Mouse (Mus musculus): ENCODE measurements at regions not wholly inside any gene's neighbourhood (a gene's known extent, or its start where the extent isn't known, plus 50 kb on each side); places are given as distances from the start of the nearest gene placed in this dataset.

DNA sequence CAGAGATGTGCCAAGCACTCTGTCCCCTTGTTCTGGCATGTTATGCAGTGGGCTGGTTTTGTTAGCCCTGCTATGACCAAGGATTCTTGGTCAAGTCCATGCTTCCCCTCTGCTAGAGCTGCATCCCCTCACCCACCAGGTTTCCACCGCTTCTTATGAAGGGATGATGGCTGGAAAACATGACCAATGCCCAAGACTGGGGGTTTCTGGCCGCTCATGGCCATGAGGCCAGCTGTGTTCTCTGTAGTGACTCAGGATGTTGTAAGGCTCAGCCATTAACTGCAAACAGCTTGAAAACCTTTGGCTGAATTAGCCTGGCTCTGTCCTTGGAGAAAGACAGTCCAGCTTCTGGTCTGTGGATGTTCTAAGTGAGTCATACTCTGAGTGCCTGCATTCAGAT lies 236.5 kb downstream of the Gm7361 start:
- TF ChIP-seq CTCF (IDR thresholded peaks at IDR 0.05): no peak
- H3K9ac ChIP-seq (replicated peaks; ENCODE audit: low read length, poor library complexity, severe bottlenecking): no peak overlapping the region
- H3K4me3 ChIP-seq (ENCODE audit: low read depth, low read length): no peak overlapping the region
- ATAC-seq (ENCODE audit: low FRiP score) (no peak), DNase-seq (ENCODE audit: low spot score) (no peak)
- WGBS: 85% methylated on average over 2 of the region's 2 CpGs
- H3K27me3 ChIP-seq (ENCODE audit: insufficient read depth, low read length): no peaks in the 10 kb centered on the region
- no peak overlapping the region for H3K27ac ChIP-seq (ENCODE audit: low read depth, low read length)
- H3K4me1 ChIP-seq (ENCODE audit: insufficient read depth, low read length): no peaks in the 10 kb centered on the region
- H3K4me2 ChIP-seq (ENCODE audit: low read depth, low read length, poor library complexity, severe bottlenecking): no peak overlapping the region
- no peaks in the 10 kb centered on the region for H3K36me3 ChIP-seq (ENCODE audit: insufficient read depth, low read length)
- no peaks in the 10 kb centered on the region for H3K9me3 ChIP-seq (ENCODE audit: low read length)

DNA sequence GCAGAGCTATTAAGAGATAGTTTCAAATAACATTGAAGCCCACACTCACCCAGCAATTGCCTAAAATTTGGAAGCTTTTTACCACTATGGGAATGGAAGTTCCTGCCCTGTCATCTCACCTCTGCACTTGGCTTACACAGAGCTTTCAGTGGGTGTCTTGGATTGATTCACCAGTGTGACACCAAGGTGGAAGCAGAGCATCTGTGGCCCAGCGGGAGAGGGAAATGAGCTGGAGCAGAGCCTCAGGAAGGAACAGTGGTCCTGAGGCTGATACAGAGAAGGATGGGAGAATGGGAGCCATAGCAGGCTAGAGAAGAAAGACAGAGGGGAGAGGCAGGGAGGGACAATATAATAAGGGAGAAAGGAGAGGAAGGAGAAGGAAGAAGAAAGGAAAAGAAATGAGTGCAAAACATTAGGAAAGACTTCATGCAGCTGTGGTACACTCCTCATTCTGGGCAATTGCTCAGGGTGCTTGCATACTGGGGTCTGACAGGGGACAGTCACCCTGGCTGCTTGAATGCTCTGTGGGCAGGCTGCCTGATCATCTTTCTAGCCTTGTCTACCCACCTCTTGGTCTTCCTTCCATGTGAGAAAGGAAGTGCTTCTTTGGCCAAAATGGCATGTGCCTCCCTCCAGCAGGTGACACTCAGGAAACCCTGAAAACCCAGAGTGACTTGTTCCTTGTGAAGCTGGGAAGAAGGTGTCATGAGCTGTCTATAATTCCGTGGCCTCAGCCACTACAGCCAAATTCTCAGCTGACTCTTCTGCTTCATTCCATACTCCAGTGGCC lies 240.3 kb downstream of the Gm7361 start:
- 79% methylated on average over 2 of the region's 2 CpGs for WGBS
- no peaks in the 10 kb centered on the region for H3K9me3 ChIP-seq (ENCODE audit: low read length)
- H3K9ac ChIP-seq (replicated peaks; ENCODE audit: low read length, poor library complexity, severe bottlenecking): no peak overlapping the region
- no peak for TF ChIP-seq CTCF (IDR thresholded peaks at IDR 0.05)
- H3K27me3 ChIP-seq (ENCODE audit: insufficient read depth, low read length): no peaks in the 10 kb centered on the region
- no peaks in the 10 kb centered on the region for H3K36me3 ChIP-seq (ENCODE audit: insufficient read depth, low read length)
- no peak overlapping the region for H3K4me3 ChIP-seq (ENCODE audit: low read depth, low read length)
- DNase-seq (ENCODE audit: low spot score) (no peak), ATAC-seq (ENCODE audit: low FRiP score) (no peak)
- no peak overlapping the region for H3K4me2 ChIP-seq (ENCODE audit: low read depth, low read length, poor library complexity, severe bottlenecking)
- no peaks in the 10 kb centered on the region for H3K4me1 ChIP-seq (ENCODE audit: insufficient read depth, low read length)
- no peak overlapping the region for H3K27ac ChIP-seq (ENCODE audit: low read depth, low read length)

DNA sequence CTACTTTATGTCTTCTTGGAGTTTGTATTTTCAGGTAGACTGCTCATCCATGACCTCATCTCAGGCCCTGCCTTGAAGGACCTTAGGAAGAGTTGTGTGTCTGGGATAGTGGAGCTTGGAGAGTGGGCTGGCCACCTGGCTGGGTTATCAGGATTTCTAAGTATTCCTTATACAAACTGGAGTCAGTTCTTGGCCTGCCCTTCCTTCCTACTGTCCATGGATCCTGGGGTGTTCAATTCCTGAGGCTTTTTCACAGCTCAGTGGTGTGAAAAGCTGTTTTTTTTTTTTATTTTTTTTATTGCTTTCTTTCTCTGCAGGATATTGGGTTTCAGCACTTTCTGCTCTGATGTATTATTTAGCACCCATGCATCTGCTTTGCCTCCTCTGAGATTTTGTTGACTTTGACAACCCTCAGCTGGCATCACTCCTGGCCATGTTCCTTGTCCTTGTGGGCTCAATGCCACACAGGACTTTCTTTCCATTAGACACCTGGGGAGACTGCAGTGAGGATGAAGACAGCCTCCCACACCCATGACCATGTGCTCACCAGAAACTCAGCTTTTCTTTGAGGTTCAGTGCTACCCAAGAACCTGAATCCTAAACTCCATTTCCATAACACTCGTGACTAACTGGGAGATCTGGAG lies 252.2 kb downstream of the Gm7361 start:
- Histone ChIP-seq H3K36me3 (ENCODE audit: insufficient read depth, low read length) (no peaks in the 10 kb centered on the region), H3K27me3 (ENCODE audit: insufficient read depth, low read length) (no peaks in the 10 kb centered on the region), H3K4me2 (ENCODE audit: low read depth, low read length, poor library complexity, severe bottlenecking) (no peak overlapping the region), H3K4me1 (ENCODE audit: insufficient read depth, low read length) (no peaks in the 10 kb centered on the region), H3K9ac (replicated peaks; ENCODE audit: low read length, poor library complexity, severe bottlenecking) (no peak overlapping the region), H3K9me3 (ENCODE audit: low read length) (no peaks in the 10 kb centered on the region), H3K4me3 (ENCODE audit: low read depth, low read length) (no peak overlapping the region), H3K27ac (ENCODE audit: low read depth, low read length) (no peak overlapping the region)
- 84% methylated on average over 1 of the region's 1 CpGs for WGBS
- no peak for TF ChIP-seq CTCF (IDR thresholded peaks at IDR 0.05)
- DNase-seq (ENCODE audit: low spot score) (no peak), ATAC-seq (ENCODE audit: low FRiP score) (no peak)

DNA sequence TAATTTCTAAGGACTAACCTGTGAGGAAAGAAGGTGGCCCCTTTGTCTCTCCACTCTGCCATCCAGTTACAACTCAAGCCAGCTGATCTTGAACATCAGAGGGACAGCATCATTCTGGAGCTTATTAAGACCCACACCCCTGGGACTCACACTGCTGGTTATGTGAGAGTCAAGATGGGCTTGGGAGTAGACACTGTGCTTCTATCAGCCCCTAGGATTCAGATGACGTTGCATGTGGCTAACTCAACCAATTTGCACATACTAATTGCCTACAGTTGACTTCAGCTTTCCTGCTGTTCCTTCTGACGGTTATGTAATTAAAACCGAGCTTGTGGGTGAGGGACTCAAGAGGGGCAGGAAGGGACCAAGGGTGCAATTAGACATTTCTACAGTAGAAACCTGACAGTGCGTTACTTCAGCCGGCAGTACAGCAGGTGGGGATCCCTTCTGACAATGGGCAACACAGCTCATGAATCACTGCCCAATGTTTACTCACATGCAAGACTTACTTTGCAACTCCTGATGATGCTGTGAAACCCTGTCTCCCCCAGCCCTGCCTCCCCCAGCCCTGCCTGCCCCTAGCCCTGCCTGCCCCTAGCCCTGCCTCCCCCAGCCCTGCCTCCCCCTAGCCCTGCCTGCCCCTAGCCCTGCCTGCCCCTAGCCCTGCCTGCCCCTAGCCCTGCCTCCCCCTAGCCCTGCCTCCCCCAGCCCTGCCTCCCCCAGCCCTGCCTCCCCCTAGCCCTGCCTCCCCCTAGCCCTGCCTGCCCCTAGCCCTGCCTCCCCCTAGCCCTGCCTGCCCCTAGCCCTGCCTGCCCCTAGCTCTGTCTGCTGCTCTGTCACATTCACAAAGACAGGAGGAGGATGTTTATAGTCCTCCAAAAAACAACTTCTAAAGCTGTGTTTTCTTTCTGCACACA lies 255.8 kb downstream of the Gm7361 start:
- peak; percentile 7 for DNase-seq (ENCODE audit: low spot score)
- no peak for ATAC-seq (ENCODE audit: low FRiP score)

DNA sequence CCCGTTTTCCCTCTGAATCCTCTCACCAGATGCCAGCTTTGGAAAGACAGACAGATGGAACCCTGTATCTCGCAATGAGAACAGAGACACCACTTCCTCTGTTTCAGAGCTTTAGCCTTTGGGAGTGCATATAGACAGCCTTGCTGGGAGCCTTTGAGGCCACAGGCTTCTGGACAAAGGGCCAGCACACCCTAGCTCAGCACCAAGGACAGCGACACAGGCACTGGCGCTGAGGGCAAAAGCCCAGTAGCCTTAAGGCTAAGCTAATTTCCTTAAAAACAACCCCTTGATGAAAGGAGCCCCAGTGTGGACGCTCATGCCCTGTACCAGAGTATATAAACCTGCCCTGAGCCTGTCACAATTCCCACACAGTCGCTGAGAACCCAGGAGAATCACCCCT lies 278.1 kb downstream of the Gm7361 start:
- ATAC-seq (ENCODE audit: low FRiP score): no peak
- TF ChIP-seq CTCF (IDR thresholded peaks at IDR 0.05): no peak
- Histone ChIP-seq H3K4me2 (ENCODE audit: low read depth, low read length, poor library complexity, severe bottlenecking) (no peak overlapping the region), H3K36me3 (ENCODE audit: insufficient read depth, low read length) (no peaks in the 10 kb centered on the region), H3K4me1 (ENCODE audit: insufficient read depth, low read length) (no peaks in the 10 kb centered on the region), H3K27me3 (ENCODE audit: insufficient read depth, low read length) (no peaks in the 10 kb centered on the region), H3K27ac (ENCODE audit: low read depth, low read length) (no peak overlapping the region), H3K9me3 (ENCODE audit: low read length) (no peaks in the 10 kb centered on the region), H3K4me3 (ENCODE audit: low read depth, low read length) (no peak overlapping the region), H3K9ac (replicated peaks; ENCODE audit: low read length, poor library complexity, severe bottlenecking) (no peak overlapping the region)
- 35% methylated on average over 6 of the region's 6 CpGs for WGBS
- DNase-seq (ENCODE audit: low spot score): no peak

More for the DNA sequence above, 255.8 kb downstream of the Gm7361 start:
- no peaks in the 10 kb centered on the region for H3K36me3 ChIP-seq (ENCODE audit: insufficient read depth, low read length)
- no peak for TF ChIP-seq CTCF (IDR thresholded peaks at IDR 0.05)
- 42% methylated on average over 5 of the region's 5 CpGs for WGBS
- H3K27ac ChIP-seq (ENCODE audit: low read depth, low read length): no peak overlapping the region
- H3K27me3 ChIP-seq (ENCODE audit: insufficient read depth, low read length): no peaks in the 10 kb centered on the region
- no peaks in the 10 kb centered on the region for H3K4me1 ChIP-seq (ENCODE audit: insufficient read depth, low read length)
- no peak overlapping the region for H3K4me3 ChIP-seq (ENCODE audit: low read depth, low read length)
- no peak overlapping the region for H3K4me2 ChIP-seq (ENCODE audit: low read depth, low read length, poor library complexity, severe bottlenecking)
- H3K9ac ChIP-seq (replicated peaks; ENCODE audit: low read length, poor library complexity, severe bottlenecking): no peak overlapping the region
- no peaks in the 10 kb centered on the region for H3K9me3 ChIP-seq (ENCODE audit: low read length)

All from midbrain, postnatal 0 days (tissue).